24 mouse cellular contexts compared by ENCODE assay signal in genomic region chr10:7802519-7803140, GRCm38 (mm10). TPM values are rescaled to one million over a fixed set of nuclear protein-coding genes. Genes with fewer than 3 reads are reported as not detected.
DNase-seq lines count a peak whose midpoint lies in the region; ATAC-seq and TF ChIP-seq lines count a peak whose summit lies in the region.
"Had no signal": no experiment of that assay in that cellular context is flagged by ENCODE, and none has a peak within 500 bp of the region (broad histone marks: within the 10 kb centered on the region; RNA-seq: fewer than 3 reads in every experiment).

No protein-coding gene starts in this region.

- TF ChIP-seq POLR2A in MEL (IDR thresholded peaks at IDR 0.05; ENCODE audit: control insufficient read depth in 1 of 2, insufficient read depth in 1 of 2, low read depth in 1 of 2, low read length in 2 of 2, poor library complexity in 1 of 2) = no peak

- no peak overlapping the region for H3K27ac ChIP-seq in MEL (ENCODE audit: control insufficient read depth, low read depth, low read length)
- H3K27ac ChIP-seq: embryonic facial prominence, embryonic 10.5 days; embryonic facial prominence, embryonic 12.5 days; forebrain, embryonic 13.5 days; forebrain, embryonic 15.5 days had no signal

- TF ChIP-seq CTCF in MEL (IDR thresholded peaks at IDR 0.05 in 2 of 3, conservative IDR thresholded peaks at IDR 0.05 in 1 of 3; ENCODE audit: control insufficient read depth in 1 of 3, insufficient read depth in 1 of 3, low read depth in 2 of 3, low read length in 3 of 3, poor library complexity in 1 of 3, severe bottlenecking in 1 of 3) = no peak

- intact Hi-C loops in heart, postnatal 14 days (cut with DNase I) = no loop called here

- ATAC-seq in hematopoietic stem cell, adult 5-6 weeks (replicated peaks in 1 of 2; ENCODE audit: insufficient read depth in 1 of 2, low FRiP score in 2 of 2, low TSS enrichment in 1 of 2, low read depth in 1 of 2, poor library complexity in 2 of 2, severe bottlenecking in 2 of 2) = peak; percentile 21 to 22; a peak in 1 of 4 replicates
- peak; percentile 39; the same call in 1 of the 2 replicates for ATAC-seq in megakaryocyte progenitor cell, adult 5-6 weeks (replicated peaks; ENCODE audit: poor library complexity)
- ATAC-seq: forebrain, embryonic 13.5 days; forebrain, embryonic 15.5 days; forebrain, postnatal 0 days had no signal

- no peaks in the 10 kb centered on the region for H3K79me2 ChIP-seq in MEL (ENCODE audit: control insufficient read depth, insufficient read depth, low read length, poor library complexity)

- peaks cover 0 to 8% of the 10 kb centered on the region in 2 experiments; a peak in 2 of 4 replicates for H3K4me1 ChIP-seq in MEL (ENCODE audit: control insufficient read depth in 1 of 2, insufficient read depth in 2 of 2, low read length in 2 of 2)
- H3K4me1 ChIP-seq: embryonic facial prominence, embryonic 10.5 days; embryonic facial prominence, embryonic 12.5 days; forebrain, embryonic 13.5 days; forebrain, embryonic 15.5 days had no signal

- DNase-seq in A20 (ENCODE audit: low read depth, low spot score) (peak; percentile 23), MEL (ENCODE audit: low read depth, low spot score) (no peak)
- DNase-seq in embryo, embryonic 11 days = no peak
- no peak for DNase-seq in layer of hippocampus, postnatal 14 days (ENCODE audit: low spot score in 2 of 2)
- DNase-seq in layer of hippocampus, adult 9-10 months (ENCODE audit: low spot score) = no peak
- no peak for DNase-seq in heart, postnatal 14 days
- DNase-seq: adrenal gland, adult 2 months; adrenal gland, postnatal 10 days; adrenal gland, postnatal 25 days; cerebellum, adult 11 months; cerebellum, adult 18-20 months; cerebellum, adult 8-10 months; cerebellum, adult 9-11 months; cerebellum, postnatal 14 days; cerebellum, postnatal 36 days; forebrain, postnatal 0 days had no signal

- no peak overlapping the region for H3K4me3 ChIP-seq in MEL (ENCODE audit: control insufficient read depth in 1 of 2, insufficient read depth in 1 of 2, low read depth in 2 of 2, low read length in 2 of 2)
- H3K4me3 ChIP-seq: embryonic facial prominence, embryonic 10.5 days; embryonic facial prominence, embryonic 12.5 days; forebrain, embryonic 13.5 days; forebrain, embryonic 15.5 days had no signal

- no peak overlapping the region for H3K9ac ChIP-seq in MEL (ENCODE audit: control insufficient read depth, low read depth, low read length, poor library complexity, severe bottlenecking)
- H3K9ac ChIP-seq: embryonic facial prominence, embryonic 12.5 days; forebrain, embryonic 13.5 days; forebrain, embryonic 15.5 days; forebrain, postnatal 0 days had no signal

- no peak for TF ChIP-seq RAD21 in MEL (IDR thresholded peaks at IDR 0.05; ENCODE audit: low read depth, low read length)

- no peaks in the 10 kb centered on the region for H3K9me3 ChIP-seq in MEL (replicated peaks; ENCODE audit: insufficient read depth, low read length)
- H3K9me3 ChIP-seq: embryonic facial prominence, embryonic 10.5 days; embryonic facial prominence, embryonic 12.5 days; forebrain, embryonic 13.5 days; forebrain, embryonic 15.5 days; G1E had no signal

- no peaks in the 10 kb centered on the region for H3K27me3 ChIP-seq in MEL (ENCODE audit: control insufficient read depth in 1 of 2, insufficient read depth in 2 of 2, low read length in 2 of 2)
- H3K27me3 ChIP-seq: embryonic facial prominence, embryonic 12.5 days; forebrain, embryonic 13.5 days; forebrain, embryonic 15.5 days had no signal

- no peak for TF ChIP-seq EP300 in MEL (IDR thresholded peaks at IDR 0.05; ENCODE audit: low read depth in 1 of 2, low read length in 2 of 2)

- H3K36me3 ChIP-seq in MEL (ENCODE audit: control insufficient read depth in 1 of 2, insufficient read depth in 2 of 2, low read length in 2 of 2) = peaks cover 6 to 54% of the 10 kb centered on the region in 2 experiments

TF ChIP-seq in MEL, 35 proteins besides CTCF, POLR2A, EP300 and RAD21:
- TF ChIP-seq CHD1 (IDR thresholded peaks at IDR 0.05; ENCODE audit: low read depth, low read length) (no peak), ZNF384 (IDR thresholded peaks at IDR 0.05; ENCODE audit: low read depth, low read length) (peak; percentile 79)

RNA-seq across cellular contexts. Expression of gene Ppil4, which starts 9.9 kb away (rescaled TPM):
- total RNA-seq in MEL (2012; rRNA removed) = 30.1 and 34.7 TPM in 2 replicates
- polyA plus RNA-seq in MEL (2012; ENCODE audit: insufficient read depth in 1 of 2, insufficient read length in 2 of 2, low read depth in 1 of 2, low replicate concordance in 2 of 2, missing spikeins in 1 of 2) = 10 to 100 TPM; 30.5 to 86.3 TPM
- 99.6 and 101 TPM in 2 replicates for total RNA-seq in hematopoietic stem cell, adult 5-6 weeks (2017)
- total RNA-seq in megakaryocyte progenitor cell, adult 5-6 weeks (2015) = 43.2 and 44.3 TPM in 2 replicates
- 72.9 and 87.3 TPM in 2 replicates for total RNA-seq in megakaryocyte progenitor cell, adult 5-6 weeks (2017)
- 10 to 100 TPM; 32.7 to 35.4 TPM for total RNA-seq in layer of hippocampus, postnatal 14 days (2021)
- 10 to 100 TPM; 16.5 to 17.1 TPM for total RNA-seq in heart, postnatal 14 days (2021)

RNA-seq across cellular contexts. Expression of gene Ginm1, which starts 10.0 kb away (rescaled TPM):
- 9.2 and 9.7 TPM in 2 replicates for total RNA-seq in MEL (2012; rRNA removed)
- polyA plus RNA-seq in MEL (2012; ENCODE audit: insufficient read depth in 1 of 2, insufficient read length in 2 of 2, low read depth in 1 of 2, low replicate concordance in 2 of 2, missing spikeins in 1 of 2) = 10 to 100 TPM in 1 of 2 experiments, not detected in 1; 13.8 TPM
- total RNA-seq in hematopoietic stem cell, adult 5-6 weeks (2017) = 56.9 and 73.2 TPM in 2 replicates
- total RNA-seq in megakaryocyte progenitor cell, adult 5-6 weeks (2015) = 34.2 and 39.8 TPM in 2 replicates
- total RNA-seq in megakaryocyte progenitor cell, adult 5-6 weeks (2017) = 35.7 and 48.8 TPM in 2 replicates
- 10 to 100 TPM; 22.5 to 25.0 TPM for total RNA-seq in layer of hippocampus, postnatal 14 days (2021)
- total RNA-seq in heart, postnatal 14 days (2021) = 10 to 100 TPM; 83.4 to 96.4 TPM

RNA-seq across cellular contexts. Expression of gene Zc3h12d, which starts 29.6 kb away (rescaled TPM):
- not detected in 2 replicates for total RNA-seq in MEL (2012; rRNA removed)
- polyA plus RNA-seq in MEL (2012; ENCODE audit: insufficient read depth in 1 of 2, insufficient read length in 2 of 2, low read depth in 1 of 2, low replicate concordance in 2 of 2, missing spikeins in 1 of 2) = not detected
- 1.4 and 2.8 TPM in 2 replicates for total RNA-seq in hematopoietic stem cell, adult 5-6 weeks (2017)
- total RNA-seq in megakaryocyte progenitor cell, adult 5-6 weeks (2015) = 0.22 TPM in 1 of 2 replicates, not detected in the other
- total RNA-seq in megakaryocyte progenitor cell, adult 5-6 weeks (2017) = 0.17 TPM in 1 of 2 replicates, not detected in the other
- under 1 TPM; 0.09 to 0.21 TPM for total RNA-seq in layer of hippocampus, postnatal 14 days (2021)
- total RNA-seq in heart, postnatal 14 days (2021) = under 1 TPM; 0.24 to 0.29 TPM
- polyA plus RNA-seq: C2C12; forebrain, embryonic 13.5 days; G1E had no signal
